Mouse (Mus musculus) neural tube, embryonic 10.5 days (tissue): ENCODE data around the gene Tbc1d10a.
"Not testable (repeated sequence)": the region's sequence is repeated elsewhere in the genome, so short reads cannot be mapped to it uniquely, and the experiment has no call there.

Experiments
- DNase-seq: peaks from one replicate; pipeline ENCODE4 v3.0.0-alpha.2; 2017; ENCODE audit warnings: low spot score; ENCODE audit errors: extremely low spot score

Gene Tbc1d10a

GRCm38 (mm10) chr11:4183511-4183910 lies 3.1 kb upstream of the Tbc1d10a start:
- no peak for DNase-seq

DNA sequence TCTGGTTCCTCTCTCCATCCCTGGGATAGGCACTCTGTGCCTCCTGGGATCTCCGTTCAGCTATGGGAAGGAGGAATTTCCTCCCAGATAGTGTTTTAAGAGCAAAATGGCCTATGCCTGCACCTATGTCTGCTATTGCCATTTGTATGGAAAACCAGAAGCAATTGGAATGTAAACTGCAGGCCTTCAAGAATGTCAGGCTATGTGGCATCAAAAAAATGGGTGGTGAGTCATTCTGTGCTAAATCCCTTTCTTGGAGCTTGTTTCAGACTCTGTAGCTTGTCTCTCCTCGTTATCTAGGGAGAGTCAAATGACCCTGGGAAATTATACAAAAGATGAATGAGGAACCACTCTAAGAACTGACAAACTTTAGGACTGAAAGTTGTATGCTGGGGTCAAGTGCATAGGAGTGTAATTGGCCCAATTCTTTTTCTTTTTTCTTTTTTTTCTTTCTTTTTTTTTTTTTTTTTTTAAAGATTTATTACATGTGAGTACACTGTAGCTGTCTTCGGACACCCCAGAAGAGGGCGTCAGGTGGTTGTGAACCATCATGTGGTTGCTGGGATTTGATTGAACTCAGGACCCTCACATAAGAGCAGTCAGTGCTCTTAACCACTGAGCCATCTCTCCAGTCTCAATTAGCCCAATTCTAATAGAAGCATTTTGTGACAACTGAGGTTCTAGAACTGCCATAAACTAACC lies 2.2 kb upstream of the Tbc1d10a start:
- no peak for DNase-seq

DNA sequence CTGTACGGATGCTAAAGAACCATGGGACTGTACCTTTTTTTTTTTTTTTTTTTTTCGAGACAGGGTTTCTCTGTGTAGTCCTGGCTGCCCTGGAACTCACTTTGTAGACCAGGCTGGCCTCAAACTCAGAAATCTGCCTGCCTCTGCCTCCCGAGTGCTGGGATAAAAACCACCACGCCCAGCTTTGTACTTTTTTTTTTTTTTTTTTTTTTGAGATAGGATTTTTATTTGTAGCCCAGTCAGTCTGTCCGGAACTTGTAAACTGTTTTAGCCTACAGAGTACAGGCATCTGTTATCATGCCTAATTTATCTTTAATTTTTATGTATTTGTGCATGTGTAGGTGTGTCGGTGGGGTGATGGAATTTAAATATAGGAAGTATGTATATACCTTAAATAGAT lies 1.1 kb upstream of the Tbc1d10a start:
- DNase-seq: not testable (repeated sequence)

DNA sequence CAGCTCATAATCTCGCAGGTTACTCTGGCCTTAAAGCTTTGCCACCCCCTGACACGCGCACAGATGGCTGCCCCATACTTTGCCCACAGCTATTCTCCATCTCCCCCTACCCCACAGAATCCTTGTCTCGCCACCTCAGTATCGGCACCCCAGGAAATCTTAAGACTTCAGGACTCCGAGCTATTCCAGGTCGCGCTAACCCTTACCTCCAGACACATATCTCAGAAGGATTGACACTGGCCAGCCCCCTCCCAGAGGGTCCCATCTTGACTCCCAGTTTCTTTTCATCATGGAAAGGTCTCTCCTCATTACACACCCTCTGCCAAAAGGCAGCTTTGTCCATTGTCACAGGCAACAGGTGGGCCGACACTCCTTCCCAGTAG lies 720 bp downstream of the Tbc1d10a start:
- DNase-seq: no peak

DNA sequence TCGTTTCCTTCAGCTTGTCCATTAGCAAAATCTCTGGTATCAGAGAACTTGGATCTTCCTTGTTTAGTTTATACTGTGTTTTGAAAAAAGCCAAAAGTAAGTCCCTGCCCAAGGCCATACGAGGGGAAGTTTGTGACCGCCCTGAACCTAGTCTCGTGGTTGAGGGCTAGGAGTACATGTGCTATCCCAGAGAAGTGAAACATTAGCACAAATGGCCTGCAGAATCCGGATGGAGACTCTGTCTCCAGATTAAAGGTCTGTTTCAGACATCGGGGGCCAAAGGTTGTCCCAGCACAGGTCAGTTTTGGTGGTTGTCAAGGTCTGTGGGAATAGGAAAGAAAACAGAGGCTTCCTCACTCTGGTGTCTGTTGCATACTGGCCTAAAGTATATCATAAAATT lies 2.6 kb downstream of the Tbc1d10a start:
- no peak for DNase-seq

DNA sequence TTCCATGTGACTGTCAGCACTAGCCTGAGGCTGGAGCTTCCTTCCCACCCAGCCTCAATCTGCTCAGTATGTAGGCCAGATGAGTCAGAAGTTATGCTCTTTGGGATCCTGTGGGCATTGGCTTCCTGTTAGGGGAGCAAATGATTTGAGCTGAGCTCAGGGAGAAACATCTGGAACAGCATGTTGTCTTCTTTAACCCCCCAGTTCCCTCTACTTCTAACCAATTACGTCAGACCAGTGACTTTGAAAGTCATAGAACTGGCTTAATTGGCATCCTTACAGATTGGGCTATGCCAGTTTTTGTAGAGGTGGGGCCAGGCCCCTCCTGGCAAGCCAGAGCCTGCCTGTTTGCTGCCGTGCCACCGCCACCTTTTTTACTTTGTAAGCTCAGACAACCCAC lies 4.1 kb downstream of the Tbc1d10a start:
- no peak for DNase-seq

GRCm38 (mm10) chr11:4192757-4193156 lies 6.2 kb downstream of the Tbc1d10a start:
- no peak for DNase-seq

DNA sequence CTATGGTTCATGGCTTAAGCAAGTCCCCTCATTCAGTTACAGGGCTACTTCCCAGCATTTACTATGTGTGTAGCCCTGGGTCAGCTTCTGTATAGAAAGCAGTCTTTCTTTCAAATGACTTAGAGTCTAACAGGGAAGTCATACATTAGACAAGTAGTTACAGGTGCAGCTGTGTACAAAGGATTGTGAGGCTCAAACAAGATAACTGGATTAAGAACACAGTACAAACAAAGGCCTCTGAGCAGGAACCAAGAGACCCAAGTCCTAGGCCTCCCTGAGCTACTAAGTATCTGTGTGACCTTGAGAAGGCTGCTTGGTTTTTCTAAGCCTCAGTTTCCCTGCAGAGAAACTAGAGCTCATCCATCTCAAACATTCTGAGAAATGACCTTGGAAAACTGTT lies 6.8 kb downstream of the Tbc1d10a start:
- DNase-seq: no peak

DNA sequence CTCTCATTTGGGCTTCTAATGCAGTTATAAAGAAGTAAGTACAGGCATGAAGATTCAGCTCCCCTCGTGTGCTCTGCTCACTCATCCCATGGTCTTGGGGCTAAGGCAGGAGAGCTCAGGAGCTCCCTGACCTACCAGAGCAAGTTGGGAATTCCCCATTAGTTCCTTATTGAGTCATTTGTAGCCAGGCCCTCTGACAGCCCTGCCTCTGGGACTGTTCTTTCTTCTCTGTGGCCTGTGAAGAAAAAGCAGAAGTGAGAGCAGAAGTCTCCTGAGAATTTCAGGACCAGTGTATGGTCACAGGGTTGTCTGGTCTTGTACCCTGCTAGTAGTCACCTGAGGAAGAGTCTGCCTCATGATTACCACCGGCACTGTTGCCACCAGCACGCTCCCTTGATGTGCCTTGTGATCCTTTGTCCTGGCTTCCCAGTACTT lies 9.0 kb downstream of the Tbc1d10a start:
- no peak for DNase-seq

DNA sequence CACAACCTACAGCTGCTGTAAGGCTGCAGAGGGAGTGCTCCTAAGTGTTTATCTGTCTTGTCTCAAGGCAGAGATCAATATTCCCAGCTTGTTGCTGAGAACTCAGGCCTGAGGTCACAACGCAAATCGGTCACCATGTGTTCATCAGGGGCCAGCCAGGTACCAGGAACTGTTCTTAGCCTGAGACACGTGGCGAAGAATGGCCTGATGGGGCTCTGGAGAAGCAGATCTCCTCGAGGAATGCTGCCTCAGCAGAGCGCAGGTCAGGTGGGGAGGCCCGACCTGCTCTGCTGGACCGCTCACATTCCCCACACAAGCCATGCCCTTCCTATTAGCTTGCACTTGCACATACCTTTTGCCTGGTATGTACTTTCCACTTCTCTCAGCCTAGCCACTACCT lies 10.0 kb downstream of the Tbc1d10a start:
- no peak for DNase-seq

DNA sequence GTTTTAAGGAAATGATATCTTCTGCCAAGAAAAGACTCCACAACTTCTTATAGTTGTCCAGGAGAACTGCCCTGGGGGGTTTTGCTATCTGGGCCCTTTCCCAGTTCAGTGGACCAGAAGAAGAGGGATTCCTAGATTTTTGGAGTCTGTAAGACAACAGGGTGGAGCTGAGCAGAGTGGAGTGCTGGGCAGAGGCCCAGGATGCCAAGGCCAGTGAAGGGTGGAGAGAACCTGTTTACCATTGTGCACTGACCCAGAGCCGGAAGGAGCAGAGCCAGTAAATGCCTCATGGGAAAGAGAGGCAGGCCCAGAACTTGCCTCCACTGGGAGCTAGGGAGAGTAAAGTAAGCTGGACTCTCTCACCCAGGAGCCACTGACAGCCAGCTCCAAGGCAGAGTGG lies 11.1 kb downstream of the Tbc1d10a start:
- no peak for DNase-seq

- DNase-seq: no peak
Observed at GRCm38 (mm10) chr11:4201981-4202700, 15.6 kb downstream of the Tbc1d10a start.

- DNase-seq: no peak
Observed at GRCm38 (mm10) chr11:4202995-4203704, 16.6 kb downstream of the Tbc1d10a start.

GRCm38 (mm10) chr11:4203705-4204074 lies 17.1 kb downstream of the Tbc1d10a start:
- no peak for DNase-seq

GRCm38 (mm10) chr11:4205097-4205655 lies 18.6 kb downstream of the Tbc1d10a start:
- DNase-seq: no peak

- DNase-seq: no peak
Observed at GRCm38 (mm10) chr11:4205951-4206350, 19.4 kb downstream of the Tbc1d10a start.

GRCm38 (mm10) chr11:4206563-4206962 lies 20.0 kb downstream of the Tbc1d10a start:
- DNase-seq: no peak

DNA sequence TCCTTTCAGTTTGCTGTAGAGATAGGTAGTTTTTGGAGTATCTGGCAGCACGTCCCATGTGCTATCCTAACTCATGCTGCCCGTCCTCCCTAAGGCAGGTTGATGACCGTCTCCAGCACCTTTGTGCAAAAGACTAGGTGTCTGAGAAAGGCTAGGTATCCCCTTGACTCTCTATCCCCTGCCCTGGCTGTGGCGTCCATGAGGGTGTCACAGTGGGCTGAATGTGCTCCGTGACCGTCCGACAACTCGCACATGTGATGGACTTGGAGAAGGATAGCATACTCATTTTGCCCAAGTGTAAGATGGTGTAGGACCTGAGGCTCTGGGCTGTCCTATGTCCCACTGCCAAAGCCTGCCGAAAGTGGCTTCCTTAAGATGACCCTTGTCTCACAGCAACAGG lies 21.1 kb downstream of the Tbc1d10a start:
- no peak for DNase-seq

- DNase-seq: no peak
Observed at GRCm38 (mm10) chr11:4209556-4209955, 23.0 kb downstream of the Tbc1d10a start.

GRCm38 (mm10) chr11:4210786-4211185 lies 24.2 kb downstream of the Tbc1d10a start:
- DNase-seq: no peak

- no peak for DNase-seq
Observed at GRCm38 (mm10) chr11:4213107-4213506, 26.5 kb downstream of the Tbc1d10a start.

DNA sequence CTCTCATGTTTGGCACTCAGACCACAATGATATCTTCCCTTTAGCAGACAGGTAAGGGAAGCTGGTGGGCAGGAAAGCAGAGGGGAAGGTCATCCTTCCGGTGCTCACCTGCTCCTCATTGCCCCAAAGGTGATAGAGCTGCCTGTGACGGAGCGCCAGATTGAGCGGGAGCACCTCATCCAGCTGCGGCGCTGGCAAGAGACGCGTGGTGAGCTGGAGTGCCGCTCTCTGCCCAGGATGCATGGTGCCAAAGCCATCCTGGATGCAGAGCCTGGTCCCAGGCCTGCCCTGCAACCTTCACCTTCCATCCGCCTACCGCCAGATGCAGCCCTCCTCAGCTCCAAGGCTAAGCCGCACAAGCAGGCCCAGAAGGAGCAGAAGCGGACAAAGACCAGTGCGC lies 28.0 kb downstream of the Tbc1d10a start:
- DNase-seq: no peak
